In genomic region chr7:49046347-49046989, GRCm38 (mm10) we compare ENCODE assay signal across 11 mouse cellular contexts.
DNase-seq lines count a peak whose midpoint lies in the region; ATAC-seq lines count a peak whose summit lies in the region.
"Had no signal": no experiment of that assay in that cellular context is flagged by ENCODE, and none has a peak within 500 bp of the region (broad histone marks: within the 10 kb centered on the region; RNA-seq: fewer than 3 reads in every experiment).

No protein-coding gene starts in this region.

- WGBS in kidney, embryonic 16.5 days, result 25% methylated on average over 6 of the region's 6 CpGs
- 52% methylated on average over 6 of the region's 6 CpGs for WGBS in stomach, embryonic 16.5 days

- H3K36me3 ChIP-seq in kidney, embryonic 16.5 days (ENCODE audit: insufficient read depth, low read length), result no peaks in the 10 kb centered on the region
- no peaks in the 10 kb centered on the region for H3K36me3 ChIP-seq in stomach, embryonic 16.5 days (ENCODE audit: control insufficient read depth, insufficient read depth, low read length)
- H3K36me3 ChIP-seq: embryonic facial prominence, embryonic 10.5 days; liver, embryonic 13.5 days had no signal

- peak overlapping the region; percentile 63; the same call in 1 of the 2 replicates for H3K27ac ChIP-seq in kidney, embryonic 16.5 days (ENCODE audit: low read length)
- peak overlapping the region; percentile 44; the same call in 1 of the 2 replicates for H3K27ac ChIP-seq in stomach, embryonic 16.5 days (ENCODE audit: low read length)
- H3K27ac ChIP-seq: embryonic facial prominence, embryonic 10.5 days; liver, embryonic 13.5 days had no signal

- H3K9me3 ChIP-seq in kidney, embryonic 16.5 days (ENCODE audit: low read length), result no peaks in the 10 kb centered on the region
- H3K9me3 ChIP-seq in stomach, embryonic 16.5 days (replicated peaks; ENCODE audit: control insufficient read depth, low read length), result no peaks in the 10 kb centered on the region
- H3K9me3 ChIP-seq: embryonic facial prominence, embryonic 10.5 days; liver, embryonic 13.5 days had no signal

- peak; percentile 50 for ATAC-seq in kidney, embryonic 16.5 days (ENCODE audit: low FRiP score, low TSS enrichment)
- no peak for ATAC-seq in stomach, embryonic 16.5 days (ENCODE audit: insufficient read depth, low FRiP score)
- ATAC-seq: Patski had no signal

- 0 out of 2 replicates have a peak overlapping the region, but pooled peaks have one; percentile 7 for H3K9ac ChIP-seq in kidney, embryonic 16.5 days (replicated peaks; ENCODE audit: low read length)
- no peak overlapping the region for H3K9ac ChIP-seq in stomach, embryonic 16.5 days (ENCODE audit: low read length)
- H3K9ac ChIP-seq: liver, embryonic 13.5 days had no signal

- no peak overlapping the region for H3K4me2 ChIP-seq in kidney, embryonic 16.5 days (replicated peaks; ENCODE audit: low read depth, low read length)
- H3K4me2 ChIP-seq in stomach, embryonic 16.5 days (ENCODE audit: low read depth, low read length), result no peak overlapping the region
- H3K4me2 ChIP-seq: liver, embryonic 13.5 days had no signal

- no peak overlapping the region for H3K4me3 ChIP-seq in kidney, embryonic 16.5 days (ENCODE audit: low read length)
- H3K4me3 ChIP-seq in stomach, embryonic 16.5 days (replicated peaks; ENCODE audit: low read length), result no peak overlapping the region
- H3K4me3 ChIP-seq: embryonic facial prominence, embryonic 10.5 days; liver, embryonic 13.5 days had no signal

- no peaks in the 10 kb centered on the region for H3K27me3 ChIP-seq in kidney, embryonic 16.5 days (ENCODE audit: insufficient read depth, low read length)
- no peaks in the 10 kb centered on the region for H3K27me3 ChIP-seq in stomach, embryonic 16.5 days (ENCODE audit: control insufficient read depth, insufficient read depth, low read length)
- H3K27me3 ChIP-seq: Patski had no signal

- DNase-seq in kidney, adult 8-10 months, result peak; percentile 7
- no peak for DNase-seq in kidney, postnatal 25 days
- peak; percentile 52 for DNase-seq in retina, postnatal 1 day
- DNase-seq in retina, embryonic 14.5 days (ENCODE audit: low spot score), result no peak
- DNase-seq in testis, postnatal 10 days (ENCODE audit: low spot score), result no peak
- DNase-seq: cerebellum, adult 9-11 months; liver, embryonic 13.5 days had no signal

- H3K4me1 ChIP-seq in kidney, embryonic 16.5 days (ENCODE audit: insufficient read depth, low read length), result peaks cover 8% of the 10 kb centered on the region
- H3K4me1 ChIP-seq in stomach, embryonic 16.5 days (ENCODE audit: control insufficient read depth, insufficient read depth, low read length), result peaks cover 9% of the 10 kb centered on the region; the same call in 1 of the 2 replicates
- H3K4me1 ChIP-seq: liver, embryonic 13.5 days had no signal

Comparison
In these comparisons a context has a peak if more than half of its experiments do, and no peak if none do; other contexts are left out.
1. DNase-seq: peak in kidney, adult 8-10 months (2 of 2) and retina, postnatal 1 day (single experiment); none in kidney, postnatal 25 days (0 of 2), retina, embryonic 14.5 days (single experiment) and testis, postnatal 10 days (single experiment).